Mouse (Mus musculus): ENCODE results near the gene Pradc1.

- TF ChIP-seq GATA1 (IDR thresholded peaks at IDR 0.05; ENCODE audit: low read length) (no peak), TAL1 (IDR thresholded peaks at IDR 0.05; ENCODE audit: low read length) (no peak)
Measured at GRCm38 (mm10) chr6:85423836-85424379, 27.9 kb downstream of the Pradc1 start, which contains the start of gene Noto.
